Comparison of ENCODE assay signal across 8 mouse cellular contexts in genomic region chr10:128921883-128922821, GRCm38 (mm10). TPM values are rescaled to one million over a fixed set of nuclear protein-coding genes. Genes with fewer than 3 reads are reported as not detected.
DNase-seq lines count a peak whose midpoint lies in the region; ATAC-seq and TF ChIP-seq lines count a peak whose summit lies in the region.

No protein-coding gene starts in this region.

- no peaks in the 10 kb centered on the region for H3K9me3 ChIP-seq in lung, embryonic 16.5 days (ENCODE audit: control insufficient read depth, low read length)
- no peaks in the 10 kb centered on the region for H3K9me3 ChIP-seq in heart, postnatal 0 days (replicated peaks; ENCODE audit: control insufficient read depth, low read length)
- H3K9me3 ChIP-seq in midbrain, embryonic 11.5 days (ENCODE audit: control insufficient read depth, low read length): no peaks in the 10 kb centered on the region

- H3K4me2 ChIP-seq in lung, embryonic 16.5 days (ENCODE audit: low read depth, low read length): peak overlapping the region; percentile 94
- peak overlapping the region; percentile 75 for H3K4me2 ChIP-seq in heart, postnatal 0 days (ENCODE audit: low read depth, low read length)
- peak overlapping the region; percentile 50 for H3K4me2 ChIP-seq in midbrain, embryonic 11.5 days

- peak; percentile 26 to 33 for DNase-seq in adrenal gland, adult 18-20 months (ENCODE audit: low spot score in 2 of 2)
- no peak for DNase-seq in adrenal gland, postnatal 10 days
- DNase-seq in lung, postnatal 25 days (ENCODE audit: low spot score): no peak
- DNase-seq in heart, postnatal 0 days (ENCODE audit: low spot score): no peak
- no peak for DNase-seq in midbrain, embryonic 11.5 days (ENCODE audit: low spot score, missing footprints)
- no peak for DNase-seq in left cerebral cortex, adult 8-10 months (ENCODE audit: low spot score in 2 of 2)

- TF ChIP-seq CTCF in heart, postnatal 0 days (IDR thresholded peaks at IDR 0.05; ENCODE audit: low read depth): no peak

- TF ChIP-seq EP300 in heart, postnatal 0 days (IDR thresholded peaks at IDR 0.05; ENCODE audit: low read depth): no peak

- ATAC-seq in lung, embryonic 16.5 days (ENCODE audit: low read depth): no peak
- ATAC-seq in heart, postnatal 0 days (ENCODE audit: insufficient read depth, low read depth): no peak
- ATAC-seq in midbrain, embryonic 11.5 days (ENCODE audit: low FRiP score): no peak
- ATAC-seq in megakaryocyte progenitor cell, adult 5-6 weeks (replicated peaks; ENCODE audit: poor library complexity): no peak

- 62% methylated on average over 16 of the region's 16 CpGs for WGBS in lung, embryonic 16.5 days
- WGBS in heart, postnatal 0 days: 62% methylated on average over 16 of the region's 16 CpGs
- WGBS in midbrain, embryonic 11.5 days: 75% methylated on average over 16 of the region's 16 CpGs

- H3K4me1 ChIP-seq in lung, embryonic 16.5 days (replicated peaks; ENCODE audit: control insufficient read depth, insufficient read depth, low read length): peaks cover 27% of the 10 kb centered on the region
- peaks cover 21% of the 10 kb centered on the region for H3K4me1 ChIP-seq in heart, postnatal 0 days (ENCODE audit: control insufficient read depth, insufficient read depth)
- peaks cover 16% of the 10 kb centered on the region for H3K4me1 ChIP-seq in midbrain, embryonic 11.5 days (ENCODE audit: control insufficient read depth, insufficient read depth, low read length)

- H3K27me3 ChIP-seq in lung, embryonic 16.5 days (ENCODE audit: control insufficient read depth, insufficient read depth, low read depth, low read length): no peaks in the 10 kb centered on the region
- H3K27me3 ChIP-seq in heart, postnatal 0 days (ENCODE audit: control insufficient read depth, insufficient read depth, low read length): no peaks in the 10 kb centered on the region
- no peaks in the 10 kb centered on the region for H3K27me3 ChIP-seq in midbrain, embryonic 11.5 days (ENCODE audit: control insufficient read depth, insufficient read depth, low read length)

- H3K36me3 ChIP-seq in lung, embryonic 16.5 days (ENCODE audit: control insufficient read depth, insufficient read depth, low read length): 0 out of 2 replicates have a peak, but pooled peaks cover 2% of the 10 kb centered on the region
- peaks cover 9% of the 10 kb centered on the region for H3K36me3 ChIP-seq in heart, postnatal 0 days (replicated peaks; ENCODE audit: control insufficient read depth, insufficient read depth, low read length)
- no peaks in the 10 kb centered on the region for H3K36me3 ChIP-seq in midbrain, embryonic 11.5 days (ENCODE audit: control insufficient read depth, insufficient read depth, low read length)

- H3K27ac ChIP-seq in lung, embryonic 16.5 days (ENCODE audit: low read length): peak overlapping the region; percentile 98
- peak overlapping the region; percentile 91 for H3K27ac ChIP-seq in heart, postnatal 0 days (ENCODE audit: low read depth)
- H3K27ac ChIP-seq in midbrain, embryonic 11.5 days (ENCODE audit: low read depth, low read length): no peak overlapping the region

- H3K9ac ChIP-seq in lung, embryonic 16.5 days (ENCODE audit: low read length): peak overlapping the region; percentile 83
- peak overlapping the region; percentile 66 for H3K9ac ChIP-seq in heart, postnatal 0 days (replicated peaks; ENCODE audit: low read depth, low read length)
- H3K9ac ChIP-seq in midbrain, embryonic 11.5 days (ENCODE audit: low read length): peak overlapping the region; percentile 76

- peak overlapping the region; percentile 83 for H3K4me3 ChIP-seq in lung, embryonic 16.5 days (ENCODE audit: low read length)
- peak overlapping the region; percentile 66 for H3K4me3 ChIP-seq in heart, postnatal 0 days (ENCODE audit: low read depth, low read length)
- peak overlapping the region; percentile 66 for H3K4me3 ChIP-seq in midbrain, embryonic 11.5 days (ENCODE audit: low read depth, low read length)

RNA-seq across cellular contexts. Expression of gene Rdh5, which starts 0.5 kb away (rescaled TPM):
- 10 to 100 TPM in 1 of 2 experiments, 1 to 10 TPM in 1; 9.8 to 11.8 TPM for total RNA-seq in adrenal gland, adult 18-20 months (2021)
- total RNA-seq in adrenal gland, postnatal 10 days (2021): 10 to 100 TPM; 16.4 to 22.8 TPM
- 16.0 and 24.8 TPM in 2 replicates for polyA plus RNA-seq in lung, embryonic 16.5 days (2015; fragmentation: Nextera tagmentation; extraction: Ambion mirVana)
- total RNA-seq in heart, postnatal 0 days (2014; rRNA removed; ENCODE audit: low replicate concordance): 7.6 and 14.3 TPM in 2 replicates
- polyA plus RNA-seq in heart, postnatal 0 days (2015; fragmentation: Nextera tagmentation; extraction: Ambion mirVana): 9.3 and 11.1 TPM in 2 replicates
- polyA plus RNA-seq in midbrain, embryonic 11.5 days (2014; fragmentation: Nextera tagmentation; extraction: Ambion mirVana): 11.3 TPM in 2 replicates
- 10 to 100 TPM in 2 of 4 experiments, 1 to 10 TPM in 2; 5.0 to 12.3 (median 8.9) TPM for total RNA-seq in left cerebral cortex, adult 8-10 months (2022)
- 0.90 and 15.7 TPM in 2 replicates for total RNA-seq in megakaryocyte progenitor cell, adult 5-6 weeks (2015)
- total RNA-seq in megakaryocyte progenitor cell, adult 5-6 weeks (2017): 0.79 and 2.9 TPM in 2 replicates

RNA-seq across cellular contexts. Expression of gene Bloc1s1, which starts 1.7 kb away (rescaled TPM):
- 100 to 1,000 TPM; 177 to 191 TPM for total RNA-seq in adrenal gland, adult 18-20 months (2021)
- 100 to 1,000 TPM; 216 to 240 TPM for total RNA-seq in adrenal gland, postnatal 10 days (2021)
- 213 and 216 TPM in 2 replicates for polyA plus RNA-seq in lung, embryonic 16.5 days (2015; fragmentation: Nextera tagmentation; extraction: Ambion mirVana)
- total RNA-seq in heart, postnatal 0 days (2014; rRNA removed; ENCODE audit: low replicate concordance): 121 and 130 TPM in 2 replicates
- 292 and 295 TPM in 2 replicates for polyA plus RNA-seq in heart, postnatal 0 days (2015; fragmentation: Nextera tagmentation; extraction: Ambion mirVana)
- 242 and 271 TPM in 2 replicates for polyA plus RNA-seq in midbrain, embryonic 11.5 days (2014; fragmentation: Nextera tagmentation; extraction: Ambion mirVana)
- 100 to 1,000 TPM in 1 of 4 experiments, 10 to 100 TPM in 3; 83.3 to 106 (median 89.5) TPM for total RNA-seq in left cerebral cortex, adult 8-10 months (2022)
- 103 and 133 TPM in 2 replicates for total RNA-seq in megakaryocyte progenitor cell, adult 5-6 weeks (2015)
- 65.7 and 106 TPM in 2 replicates for total RNA-seq in megakaryocyte progenitor cell, adult 5-6 weeks (2017)

RNA-seq across cellular contexts. Expression of gene Itga7, which starts 11.5 kb away (rescaled TPM):
- total RNA-seq in adrenal gland, adult 18-20 months (2021): 10 to 100 TPM; 10.7 to 25.7 TPM
- 10 to 100 TPM; 24.4 to 36.7 TPM for total RNA-seq in adrenal gland, postnatal 10 days (2021)
- 8.5 and 12.2 TPM in 2 replicates for polyA plus RNA-seq in lung, embryonic 16.5 days (2015; fragmentation: Nextera tagmentation; extraction: Ambion mirVana)
- total RNA-seq in heart, postnatal 0 days (2014; rRNA removed; ENCODE audit: low replicate concordance): 22.3 and 41.4 TPM in 2 replicates
- 18.5 and 22.7 TPM in 2 replicates for polyA plus RNA-seq in heart, postnatal 0 days (2015; fragmentation: Nextera tagmentation; extraction: Ambion mirVana)
- polyA plus RNA-seq in midbrain, embryonic 11.5 days (2014; fragmentation: Nextera tagmentation; extraction: Ambion mirVana): 1.6 and 1.7 TPM in 2 replicates
- 10 to 100 TPM; 12.6 to 15.5 (median 13.9) TPM for total RNA-seq in left cerebral cortex, adult 8-10 months (2022)
- 0.15 TPM in 1 of 2 replicates, not detected in the other for total RNA-seq in megakaryocyte progenitor cell, adult 5-6 weeks (2015)
- total RNA-seq in megakaryocyte progenitor cell, adult 5-6 weeks (2017): not detected in 2 replicates

RNA-seq across cellular contexts. Expression of gene Cd63, which starts 21.4 kb away (rescaled TPM):
- 100 to 1,000 TPM; 288 to 358 TPM for total RNA-seq in adrenal gland, adult 18-20 months (2021)
- total RNA-seq in adrenal gland, postnatal 10 days (2021): 100 to 1,000 TPM; 243 to 263 TPM
- polyA plus RNA-seq in lung, embryonic 16.5 days (2015; fragmentation: Nextera tagmentation; extraction: Ambion mirVana): 568 and 590 TPM in 2 replicates
- total RNA-seq in heart, postnatal 0 days (2014; rRNA removed; ENCODE audit: low replicate concordance): 32.9 and 72.6 TPM in 2 replicates
- polyA plus RNA-seq in heart, postnatal 0 days (2015; fragmentation: Nextera tagmentation; extraction: Ambion mirVana): 381 and 398 TPM in 2 replicates
- polyA plus RNA-seq in midbrain, embryonic 11.5 days (2014; fragmentation: Nextera tagmentation; extraction: Ambion mirVana): 168 and 177 TPM in 2 replicates
- 100 to 1,000 TPM in 2 of 4 experiments, 10 to 100 TPM in 2; 67.2 to 139 (median 94.1) TPM for total RNA-seq in left cerebral cortex, adult 8-10 months (2022)
- 210 and 275 TPM in 2 replicates for total RNA-seq in megakaryocyte progenitor cell, adult 5-6 weeks (2015)
- 143 and 180 TPM in 2 replicates for total RNA-seq in megakaryocyte progenitor cell, adult 5-6 weeks (2017)

RNA-seq across cellular contexts. Expression of gene Gdf11, which starts 30.6 kb away (rescaled TPM):
- total RNA-seq in adrenal gland, adult 18-20 months (2021): 1 to 10 TPM; 1.4 to 1.9 TPM
- 1 to 10 TPM; 3.0 to 4.5 TPM for total RNA-seq in adrenal gland, postnatal 10 days (2021)
- polyA plus RNA-seq in lung, embryonic 16.5 days (2015; fragmentation: Nextera tagmentation; extraction: Ambion mirVana): 3.0 and 3.1 TPM in 2 replicates
- 1.6 and 6.7 TPM in 2 replicates for total RNA-seq in heart, postnatal 0 days (2014; rRNA removed; ENCODE audit: low replicate concordance)
- polyA plus RNA-seq in heart, postnatal 0 days (2015; fragmentation: Nextera tagmentation; extraction: Ambion mirVana): 1.5 and 1.7 TPM in 2 replicates
- 10.0 and 10.2 TPM in 2 replicates for polyA plus RNA-seq in midbrain, embryonic 11.5 days (2014; fragmentation: Nextera tagmentation; extraction: Ambion mirVana)
- total RNA-seq in left cerebral cortex, adult 8-10 months (2022): 10 to 100 TPM; 13.3 to 15.2 (median 13.9) TPM
- total RNA-seq in megakaryocyte progenitor cell, adult 5-6 weeks (2015): 0.07 TPM in 1 of 2 replicates, not detected in the other
- 0.34 TPM in 1 of 2 replicates, not detected in the other for total RNA-seq in megakaryocyte progenitor cell, adult 5-6 weeks (2017)

Comparison
In these comparisons a context has a peak if more than half of its experiments do, and no peak if none do; other contexts are left out.
1. DNase-seq: peak in adrenal gland, adult 18-20 months (2 of 2); none in adrenal gland, postnatal 10 days (single experiment), lung, postnatal 25 days (single experiment), heart, postnatal 0 days (single experiment), midbrain, embryonic 11.5 days (single experiment) and left cerebral cortex, adult 8-10 months (0 of 2).
2. RNA of gene Itga7, which starts 11.5 kb away (total RNA-seq): 22.3 to 41.4 TPM in heart, postnatal 0 days, 24.4 to 36.7 TPM in adrenal gland, postnatal 10 days, 10.7 to 25.7 TPM in adrenal gland, adult 18-20 months and 12.6 to 15.5 TPM in left cerebral cortex, adult 8-10 months; 0.15 TPM in megakaryocyte progenitor cell, adult 5-6 weeks; every median in the first group is over 10 times any median in the second.
3. Peak in every context shown above with its lines, with median percentiles within 50 percentile points of each other: H3K4me2 ChIP-seq, H3K4me3 ChIP-seq and H3K9ac ChIP-seq.